Mouse (Mus musculus) layer of hippocampus, adult 2 months (tissue): ENCODE data around the gene Fads2. TPM values are rescaled to one million over a fixed set of nuclear protein-coding genes. Genes with fewer than 3 reads are reported as not detected.

Experiments
- DNase-seq, 2 experiments: peaks; one replicate each; pipeline ENCODE4 v3.0.0; 2022; ENCODE audit warnings: low spot score in 2 of 2
- H3K27ac ChIP-seq: fragments of 200-600 bp; 2 replicates; pipeline ENCODE4 v1.8.1; 2022
- H3K4me3 ChIP-seq: fragments of 200-600 bp; 2 replicates; pipeline ENCODE4 v1.8.1; 2022; ENCODE audit warnings: mild to moderate bottlenecking
- CTCF ChIP-seq: fragments of 200-600 bp; conservative IDR thresholded peaks from 2 replicates; pipeline ENCODE4 v1.8.1; 2022; ENCODE audit warnings: antibody characterized with exemption, mild to moderate bottlenecking, moderate library complexity
- total RNA-seq, 2 experiments: library from RNA; stranded (reverse); gene quantifications; 2 replicates each; pipeline ENCODE4 v1.2.3; 2021

Gene Fads2
- total RNA-seq, 2 experiments from 2014 or later, result 147 to 152 TPM

DNA sequence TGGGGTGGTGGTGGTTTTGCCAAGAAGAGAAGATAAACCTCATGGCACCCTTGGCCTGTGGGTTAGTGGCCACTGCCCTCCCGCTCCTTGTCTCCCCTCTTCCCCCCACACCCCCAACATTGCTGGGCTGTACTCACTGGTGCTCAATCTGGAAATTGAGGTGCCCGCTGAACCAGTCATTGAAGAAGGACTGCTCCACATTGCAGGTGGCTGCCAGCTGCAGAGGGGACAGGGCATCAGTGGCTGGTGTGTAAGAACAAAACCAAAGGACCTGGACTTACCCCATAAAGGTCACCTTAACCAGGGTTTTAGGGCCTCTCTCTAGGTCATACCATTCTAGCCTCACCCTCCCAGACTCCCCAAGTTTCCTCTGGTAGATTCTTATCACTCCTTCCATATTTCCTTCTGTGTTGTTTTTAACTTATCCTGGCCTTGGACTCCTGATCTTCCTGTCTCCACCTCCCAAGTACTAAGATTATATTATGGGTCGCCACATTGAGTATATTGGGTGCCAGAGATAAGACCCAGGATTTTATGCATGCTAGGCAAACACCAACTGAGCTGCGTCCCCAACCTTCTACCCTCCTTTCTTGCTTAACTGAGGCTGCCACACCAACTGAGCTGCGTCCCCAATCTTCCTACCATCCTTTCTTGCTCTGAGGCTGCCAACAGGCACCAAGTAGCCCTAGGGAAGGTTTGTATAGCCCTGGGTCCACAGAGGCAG, 35.9 kb downstream of the Fads2 start:
- TF ChIP-seq CTCF, result no peak
- no peak overlapping the region for H3K27ac ChIP-seq
- H3K4me3 ChIP-seq, result no peak overlapping the region
- no peak for DNase-seq

DNA sequence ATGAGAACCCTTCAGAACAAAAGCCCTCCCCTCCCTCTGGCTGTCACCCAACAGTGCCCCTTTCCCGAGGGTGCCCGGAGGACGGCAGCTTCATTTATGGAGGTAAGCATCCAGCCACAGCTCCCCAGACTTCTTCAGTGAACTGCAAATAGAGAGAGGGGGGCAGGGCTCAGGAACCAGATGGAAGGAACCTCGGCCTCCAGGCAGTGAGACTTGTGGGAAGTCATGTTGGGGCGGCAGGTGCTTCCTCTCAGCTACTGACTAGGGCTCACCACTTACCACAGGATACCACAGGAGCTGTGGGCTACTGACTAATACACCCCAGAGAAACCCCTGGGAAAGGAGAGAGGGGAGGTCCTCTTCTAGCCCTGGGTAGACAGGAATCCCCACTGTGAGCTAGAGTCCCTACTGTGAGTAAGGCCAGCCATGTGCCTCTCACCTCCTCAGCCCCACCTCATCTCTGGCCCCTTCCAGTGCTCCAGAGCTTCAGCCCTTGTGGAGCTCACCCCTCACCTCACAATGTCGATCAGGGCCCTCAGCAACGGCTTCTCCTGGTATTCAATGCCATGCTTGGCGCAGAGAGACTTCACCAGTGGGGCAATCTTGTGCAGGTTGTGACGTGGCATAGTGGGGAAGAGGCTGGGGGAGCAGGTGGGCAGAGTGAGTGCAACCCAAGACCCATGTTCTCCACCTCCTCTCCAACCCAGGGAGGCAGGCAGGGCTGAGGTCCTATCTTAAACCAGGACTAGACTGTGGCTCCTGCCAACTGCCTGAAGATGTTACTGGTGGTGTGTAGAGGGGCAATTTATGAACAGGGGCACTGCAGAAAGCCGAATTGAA, 37.2 kb downstream of the Fads2 start:
- 0 out of 2 replicates have a peak overlapping the region, but pooled peaks have one; percentile 32 for H3K27ac ChIP-seq
- TF ChIP-seq CTCF, result no peak
- DNase-seq, result no peak
- H3K4me3 ChIP-seq, result no peak overlapping the region

DNA sequence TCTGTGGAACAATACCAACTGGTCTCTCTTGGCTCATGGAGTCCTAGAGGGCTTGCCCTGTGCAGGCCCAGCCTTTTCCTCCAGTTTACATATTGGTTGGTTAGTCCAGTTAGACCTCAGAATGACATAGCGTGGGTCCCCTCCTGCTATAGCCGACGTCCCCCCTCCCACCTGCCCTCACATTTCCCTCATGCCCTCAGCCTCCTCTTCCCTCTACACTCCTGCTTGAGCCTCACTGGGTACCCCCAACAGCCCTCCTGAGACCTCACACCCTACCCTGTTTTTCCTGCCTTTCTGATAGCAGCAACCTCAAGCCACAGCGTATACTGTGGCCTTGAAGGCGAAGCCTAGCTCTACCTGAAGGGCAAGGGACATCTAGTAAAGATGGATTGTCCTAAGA, 38.7 kb downstream of the Fads2 start:
- no peak overlapping the region for H3K4me3 ChIP-seq
- no peak overlapping the region for H3K27ac ChIP-seq
- no peak for DNase-seq
- no peak for TF ChIP-seq CTCF

DNA sequence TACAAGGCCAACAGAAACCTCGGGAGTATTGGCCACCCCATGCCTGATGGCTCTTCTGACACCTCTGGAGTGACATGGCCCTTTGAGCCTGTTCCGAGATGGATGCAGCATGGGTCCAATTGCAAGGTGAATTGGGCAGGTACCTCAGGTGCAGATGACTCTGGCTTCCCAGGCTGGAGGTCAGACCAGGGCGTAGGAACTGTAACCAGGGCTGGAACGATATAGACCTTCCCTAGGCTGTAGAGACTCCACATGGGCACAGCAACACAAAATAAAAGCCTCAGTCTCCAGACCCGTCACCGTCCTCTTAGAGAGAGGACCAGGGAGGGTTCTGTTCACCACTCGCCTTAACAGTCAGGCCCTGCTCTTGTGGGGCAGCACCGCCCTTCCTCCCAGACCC, 39.3 kb downstream of the Fads2 start:
- no peak for DNase-seq
- no peak for TF ChIP-seq CTCF
- no peak overlapping the region for H3K27ac ChIP-seq
- H3K4me3 ChIP-seq, result no peak overlapping the region

DNA sequence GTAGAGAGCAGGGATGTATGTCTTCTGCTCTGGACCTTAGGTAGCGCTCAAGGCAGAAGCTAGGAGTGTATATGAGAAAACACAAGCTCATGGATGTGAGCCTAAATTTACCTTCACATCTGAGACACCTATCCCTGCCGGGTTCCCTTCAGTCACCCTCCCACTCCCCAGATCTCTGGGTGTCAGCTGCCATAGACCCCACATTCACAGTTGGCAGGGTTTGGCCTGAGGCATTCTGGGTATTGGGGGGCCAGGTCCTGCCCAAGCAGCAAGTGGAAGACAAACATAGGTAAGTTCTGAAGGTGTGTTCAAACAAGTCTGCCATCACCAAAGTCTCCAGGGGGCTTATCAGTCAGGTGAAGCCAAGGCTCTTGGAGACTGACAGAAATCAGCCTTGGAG, 39.9 kb downstream of the Fads2 start:
- Histone ChIP-seq H3K27ac (peak overlapping the region; percentile 65; the same call in 1 of the 2 replicates), H3K4me3 (no peak overlapping the region)
- DNase-seq, result no peak
- TF ChIP-seq CTCF, result no peak

DNA sequence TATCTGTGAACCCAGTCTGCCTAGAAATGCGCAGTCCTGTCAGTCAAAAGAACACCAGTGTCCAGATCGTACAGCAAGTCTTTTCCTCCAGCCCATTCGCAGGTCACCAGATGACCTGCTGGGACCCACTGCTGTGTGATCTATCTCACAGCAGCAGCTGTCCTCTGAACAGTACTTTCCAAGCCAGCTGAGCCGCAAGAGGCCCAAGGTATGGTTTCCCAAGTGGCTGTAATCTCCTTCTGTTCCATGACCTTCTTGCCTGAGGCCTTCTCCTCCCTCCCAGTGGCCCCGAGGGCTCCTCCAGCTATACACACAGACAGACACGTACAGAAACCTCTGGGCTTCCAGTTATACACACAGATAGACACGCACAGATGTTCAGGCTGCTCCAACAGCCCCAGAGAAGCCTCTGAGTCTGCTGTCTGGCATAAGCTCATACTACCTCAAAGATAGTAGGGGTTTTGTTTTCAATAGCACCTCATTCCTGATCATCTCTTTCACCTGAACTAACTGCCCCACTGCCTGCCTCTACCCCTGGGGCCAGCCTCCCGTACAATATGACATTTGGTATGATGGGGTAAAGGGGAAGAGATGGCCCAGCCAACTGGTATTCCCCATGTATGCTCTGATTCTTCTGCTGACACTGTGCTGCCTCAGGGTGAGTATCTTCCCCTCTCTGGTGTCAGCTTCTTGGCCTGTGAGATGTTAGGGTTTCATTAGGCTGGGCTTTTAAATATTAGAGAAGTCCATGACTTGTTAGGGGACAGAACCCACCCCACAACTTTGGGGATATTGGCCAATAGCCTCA, 40.6 kb downstream of the Fads2 start:
- no peak for DNase-seq
- H3K4me3 ChIP-seq, result no peak overlapping the region
- peak overlapping the region; percentile 65; the same call in 1 of the 2 replicates for H3K27ac ChIP-seq
- TF ChIP-seq CTCF, result no peak

DNA sequence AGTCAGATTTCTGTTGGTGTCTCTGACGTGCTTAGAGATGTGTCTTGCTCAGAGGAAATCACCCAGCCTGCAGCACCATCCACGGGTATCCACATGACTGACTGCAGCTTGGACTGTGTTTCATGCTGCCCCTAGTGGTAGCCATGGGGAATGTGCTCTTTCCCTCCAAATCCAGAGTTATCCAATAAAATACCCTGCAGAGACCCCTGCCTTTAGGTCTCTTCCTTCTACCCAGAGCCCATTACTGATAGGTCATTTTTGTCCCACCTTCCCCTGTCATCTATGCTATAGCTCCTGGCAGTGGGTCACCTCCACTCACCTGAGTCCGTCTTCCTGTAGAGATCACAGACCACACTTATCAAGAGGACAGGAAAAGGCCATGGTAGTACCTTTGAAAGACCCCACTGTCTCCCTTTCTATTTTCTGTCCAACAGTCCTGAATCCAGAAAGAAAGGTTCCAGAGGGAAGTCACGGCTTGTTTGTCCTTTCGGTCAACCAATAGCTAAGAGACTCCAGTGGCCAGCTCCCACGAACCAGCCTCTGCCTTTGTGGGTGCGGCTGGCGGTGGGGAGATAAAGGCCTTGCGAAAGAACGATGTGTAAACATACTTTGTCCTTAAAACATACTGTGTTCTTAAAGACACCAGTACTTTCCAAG, 41.5 kb downstream of the Fads2 start:
- no peak overlapping the region for H3K4me3 ChIP-seq
- peak overlapping the region; percentile 50 for H3K27ac ChIP-seq
- DNase-seq, result peak; percentile 54 to 61
- TF ChIP-seq CTCF, result peak; percentile 95

DNA sequence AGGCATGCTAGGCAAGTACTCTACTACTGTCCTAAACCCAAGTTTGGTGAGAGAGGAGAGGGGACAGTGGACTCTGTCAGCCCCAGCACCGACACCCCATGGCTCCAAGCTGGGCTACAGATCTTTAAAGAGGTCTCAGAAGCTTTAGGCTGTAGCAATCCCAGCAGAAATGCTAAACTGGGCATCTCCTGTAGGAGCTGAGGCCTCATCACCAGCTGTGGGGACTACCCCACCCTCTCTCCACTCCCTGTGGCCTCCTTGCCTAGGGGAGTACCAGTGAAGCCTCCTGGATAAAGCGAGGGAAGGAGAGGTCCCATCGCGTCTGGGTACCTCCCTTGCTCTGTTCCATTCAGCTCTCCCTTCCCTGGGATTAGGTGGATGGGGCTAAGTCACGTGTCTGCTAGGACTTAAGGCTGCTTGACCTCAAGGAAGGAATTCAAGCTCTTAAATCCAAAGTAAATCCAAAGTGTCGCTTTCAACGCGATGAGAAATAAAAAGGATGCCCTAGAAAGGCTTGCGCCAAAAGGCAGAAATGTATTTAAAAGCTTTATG, 42.6 kb downstream of the Fads2 start:
- no peak for DNase-seq
- H3K27ac ChIP-seq, result no peak overlapping the region
- no peak for TF ChIP-seq CTCF

DNA sequence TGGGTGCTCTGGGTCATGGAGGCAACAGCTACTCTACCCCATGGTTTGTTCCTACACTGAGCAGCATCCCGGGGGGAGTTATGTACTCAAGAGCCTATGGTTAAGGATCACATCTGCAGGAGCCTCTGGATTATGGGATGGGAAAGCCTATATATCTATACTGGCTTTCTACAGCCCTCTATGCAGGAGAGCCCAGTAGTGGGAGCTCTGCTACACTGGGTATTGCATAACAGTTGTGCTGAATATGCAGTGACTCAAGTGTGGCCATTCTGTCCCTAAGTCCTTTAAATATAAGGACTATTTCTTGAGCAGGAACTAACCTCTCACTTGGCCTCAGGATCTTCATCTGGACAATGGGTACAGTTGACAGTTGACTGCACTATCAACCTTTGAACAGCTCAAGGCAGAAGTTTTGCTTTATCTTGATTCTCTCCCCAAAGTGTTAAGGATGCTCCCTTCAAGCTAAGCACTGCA, 43.2 kb downstream of the Fads2 start:
- no peak for TF ChIP-seq CTCF
- Histone ChIP-seq H3K27ac (no peak overlapping the region; the same call in 1 of the 2 replicates), H3K4me3 (no peak overlapping the region)

More for the DNA sequence above, 42.6 kb downstream of the Fads2 start:
- H3K4me3 ChIP-seq, result no peak overlapping the region

DNA sequence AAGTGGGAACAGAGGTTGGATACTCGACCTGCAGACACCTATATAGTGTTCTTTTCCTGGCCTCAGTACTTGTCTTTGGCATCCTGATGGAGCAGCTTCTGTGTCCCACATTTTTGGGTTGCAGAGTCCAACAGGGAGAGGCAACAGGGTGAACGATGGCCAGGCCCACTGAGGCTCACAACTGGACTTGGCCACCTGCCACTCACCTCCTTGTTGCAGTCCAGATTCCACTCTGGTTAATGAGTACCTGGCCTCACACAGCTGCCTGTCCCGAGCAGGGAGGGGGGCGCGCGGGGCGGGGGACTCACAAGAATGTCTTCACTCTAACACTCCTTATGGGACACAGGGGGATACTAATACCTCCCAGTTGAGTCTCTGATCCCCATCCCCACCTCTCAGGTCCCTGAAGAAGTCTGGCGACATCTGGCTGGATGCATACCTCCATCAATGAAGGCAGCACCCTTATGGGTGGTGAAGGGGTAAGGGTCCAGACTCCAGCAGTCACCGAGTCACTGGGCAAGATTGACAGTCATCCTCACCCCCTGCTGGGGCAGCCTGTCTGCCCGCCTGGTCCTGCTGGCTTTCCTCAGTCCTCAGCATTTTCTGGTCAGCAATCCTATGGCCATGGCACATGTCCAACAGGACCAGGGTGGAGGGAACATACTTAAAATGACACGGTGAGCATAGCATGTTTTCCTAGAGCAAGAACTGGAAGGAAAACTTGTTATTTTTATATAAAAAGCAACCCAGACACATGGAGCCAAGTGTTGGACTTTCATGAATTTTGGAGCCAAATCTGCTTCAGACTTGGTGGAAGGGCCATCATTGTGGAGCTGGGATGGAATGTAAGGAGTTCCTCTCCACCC, 43.8 kb downstream of the Fads2 start:
- no peak for DNase-seq
- Histone ChIP-seq H3K27ac (no peak overlapping the region), H3K4me3 (no peak overlapping the region)
- TF ChIP-seq CTCF, result no peak

More for the DNA sequence above, 43.2 kb downstream of the Fads2 start:
- no peak for DNase-seq

DNA sequence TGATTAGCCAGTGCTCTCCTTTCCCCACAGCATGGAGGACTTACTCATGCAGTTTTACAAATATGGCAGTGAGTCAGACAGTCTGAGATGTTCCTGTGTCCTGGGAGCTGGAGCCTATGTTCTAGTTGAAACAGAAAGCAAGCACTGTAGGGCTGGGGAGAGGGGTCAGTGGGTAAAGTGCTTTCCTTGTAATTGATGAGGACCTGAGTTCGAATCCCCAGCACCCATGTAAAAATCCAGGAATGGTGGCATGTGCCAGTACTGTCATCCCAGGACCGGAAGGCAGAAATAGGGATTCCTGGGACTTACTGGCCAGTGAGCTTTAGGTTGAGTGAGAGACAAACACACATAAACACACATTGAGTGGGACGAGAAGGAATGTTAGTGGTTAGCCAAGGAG, 44.9 kb downstream of the Fads2 start:
- no peak for DNase-seq
- Histone ChIP-seq H3K27ac (no peak overlapping the region), H3K4me3 (no peak overlapping the region)
- TF ChIP-seq CTCF, result no peak
